Mouse (Mus musculus) urinary bladder, adult 18-20 months (tissue): ENCODE measurements around the gene Coro2b.

Source experiments
- DNase-seq, 2 experiments: peaks; one replicate each; pipeline ENCODE4 v3.0.0; 2022; ENCODE audit warnings: low spot score in 2 of 2, mixed read lengths in 2 of 2

Gene Coro2b

GRCm38 (mm10) chr9:62393531-62393930 lies 143.3 kb downstream of the Coro2b start:
- DNase-seq: no peak

GRCm38 (mm10) chr9:62389735-62390134 lies 147.1 kb downstream of the Coro2b start:
- DNase-seq: no peak

GRCm38 (mm10) chr9:62385727-62386518 lies 150.9 kb downstream of the Coro2b start:
- DNase-seq: no peak

GRCm38 (mm10) chr9:62385062-62385461 lies 151.8 kb downstream of the Coro2b start:
- no peak for DNase-seq

- no peak for DNase-seq
Observed at GRCm38 (mm10) chr9:62382519-62383084, 154.2 kb downstream of the Coro2b start.

GRCm38 (mm10) chr9:62381402-62381913 lies 155.4 kb downstream of the Coro2b start:
- DNase-seq: no peak

- DNase-seq: no peak
Observed at GRCm38 (mm10) chr9:62380351-62380750, 156.5 kb downstream of the Coro2b start.

- DNase-seq: no peak
Observed at GRCm38 (mm10) chr9:62377897-62378296, 158.9 kb downstream of the Coro2b start.

- DNase-seq: no peak
Observed at GRCm38 (mm10) chr9:62374276-62374675, 162.6 kb downstream of the Coro2b start.

GRCm38 (mm10) chr9:62373222-62374123 lies 163.4 kb downstream of the Coro2b start:
- no peak for DNase-seq

GRCm38 (mm10) chr9:62372556-62373221 lies 164.2 kb downstream of the Coro2b start:
- no peak for DNase-seq

GRCm38 (mm10) chr9:62371745-62372555 lies 164.9 kb downstream of the Coro2b start:
- no peak for DNase-seq

- DNase-seq: no peak
Observed at GRCm38 (mm10) chr9:62370648-62371280, 166.1 kb downstream of the Coro2b start.

- DNase-seq: no peak
Observed at GRCm38 (mm10) chr9:62370186-62370585, 166.7 kb downstream of the Coro2b start.
